9 mouse cellular contexts compared by ENCODE assay signal in genomic region chr17:47989951-47990378, GRCm38 (mm10). TPM values are rescaled to one million over a fixed set of nuclear protein-coding genes. Genes with fewer than 3 reads are reported as not detected.
A peak's percentile ranks its signal among the peaks of the same experiment; 100 is the strongest.
DNase-seq lines count a peak whose midpoint lies in the region; ATAC-seq lines count a peak whose summit lies in the region.
"Had no signal": no experiment of that assay in that cellular context is flagged by ENCODE, and none has a peak within 500 bp of the region (broad histone marks: within the 10 kb centered on the region; RNA-seq: fewer than 3 reads in every experiment).

No protein-coding gene starts in this region.

- WGBS in heart, embryonic 11.5 days (ENCODE audit: insufficient replicate concordance), result 9% methylated on average over 8 of the region's 8 CpGs
- WGBS in intestine, embryonic 14.5 days, result 14% methylated on average over 8 of the region's 8 CpGs
- 6% methylated on average over 8 of the region's 8 CpGs for WGBS in midbrain, embryonic 11.5 days

- peaks cover 15% of the 10 kb centered on the region for H3K4me1 ChIP-seq in heart, embryonic 11.5 days (ENCODE audit: control insufficient read depth, insufficient read depth, low read length)
- H3K4me1 ChIP-seq in intestine, embryonic 14.5 days (replicated peaks; ENCODE audit: control insufficient read depth, insufficient read depth, low read length), result peaks cover 27% of the 10 kb centered on the region
- H3K4me1 ChIP-seq in midbrain, embryonic 11.5 days (ENCODE audit: control insufficient read depth, insufficient read depth, low read length), result peaks cover 16% of the 10 kb centered on the region

- DNase-seq in heart, adult 11 months, result no peak
- DNase-seq in embryo, embryonic 10.5 days (ENCODE audit: low spot score), result peak; percentile 92
- no peak for DNase-seq in intestine, embryonic 14.5 days (ENCODE audit: low spot score)
- DNase-seq in midbrain, embryonic 11.5 days (ENCODE audit: low spot score, missing footprints), result peak; percentile 94
- no peak for DNase-seq in testis, postnatal 14 days (ENCODE audit: low spot score)
- no peak for DNase-seq in left cerebral cortex, adult 9 months (ENCODE audit: low spot score in 2 of 2)
- DNase-seq in adrenal gland, postnatal 10 days, result no peak

- H3K4me3 ChIP-seq in heart, embryonic 11.5 days (ENCODE audit: low read depth, low read length), result no peak overlapping the region
- no peak overlapping the region for H3K4me3 ChIP-seq in intestine, embryonic 14.5 days (ENCODE audit: low read depth, low read length)
- no peak overlapping the region for H3K4me3 ChIP-seq in midbrain, embryonic 11.5 days (ENCODE audit: low read depth, low read length)

- no peak overlapping the region for H3K9ac ChIP-seq in heart, embryonic 11.5 days (ENCODE audit: low read depth, low read length)
- H3K9ac ChIP-seq in intestine, embryonic 14.5 days (ENCODE audit: low read length), result no peak overlapping the region
- H3K9ac ChIP-seq in midbrain, embryonic 11.5 days (ENCODE audit: low read length), result peak overlapping the region; percentile 28; the same call in 1 of the 2 replicates

- no peak for ATAC-seq in heart, embryonic 11.5 days (replicated peaks; ENCODE audit: insufficient number of reproducible peaks, low FRiP score, low TSS enrichment)
- ATAC-seq in intestine, embryonic 14.5 days (replicated peaks; ENCODE audit: low FRiP score, low TSS enrichment, low read depth), result peak; percentile 81
- peak; percentile 87 for ATAC-seq in midbrain, embryonic 11.5 days (ENCODE audit: low FRiP score)

- H3K36me3 ChIP-seq in heart, embryonic 11.5 days (ENCODE audit: control insufficient read depth, insufficient read depth, low read length), result no peaks in the 10 kb centered on the region
- no peaks in the 10 kb centered on the region for H3K36me3 ChIP-seq in intestine, embryonic 14.5 days (ENCODE audit: control insufficient read depth, insufficient read depth, low read length)
- no peaks in the 10 kb centered on the region for H3K36me3 ChIP-seq in midbrain, embryonic 11.5 days (ENCODE audit: control insufficient read depth, insufficient read depth, low read length)

- peak overlapping the region; percentile 41; the same call in 1 of the 2 replicates for H3K27ac ChIP-seq in heart, embryonic 11.5 days (ENCODE audit: low read depth, low read length)
- peak overlapping the region; percentile 67 for H3K27ac ChIP-seq in intestine, embryonic 14.5 days (ENCODE audit: low read depth)
- H3K27ac ChIP-seq in midbrain, embryonic 11.5 days (ENCODE audit: low read depth, low read length), result peak overlapping the region; percentile 63
- H3K27ac ChIP-seq: macrophage had no signal

- H3K4me2 ChIP-seq in heart, embryonic 11.5 days, result no peak overlapping the region
- no peak overlapping the region for H3K4me2 ChIP-seq in intestine, embryonic 14.5 days (ENCODE audit: low read length)
- no peak overlapping the region for H3K4me2 ChIP-seq in midbrain, embryonic 11.5 days

- no peaks in the 10 kb centered on the region for H3K27me3 ChIP-seq in heart, embryonic 11.5 days (ENCODE audit: control insufficient read depth, insufficient read depth, low read length)
- H3K27me3 ChIP-seq in intestine, embryonic 14.5 days (replicated peaks; ENCODE audit: control insufficient read depth, insufficient read depth, low read length), result no peaks in the 10 kb centered on the region
- no peaks in the 10 kb centered on the region for H3K27me3 ChIP-seq in midbrain, embryonic 11.5 days (ENCODE audit: control insufficient read depth, insufficient read depth, low read length)

- H3K9me3 ChIP-seq in heart, embryonic 11.5 days (replicated peaks; ENCODE audit: control insufficient read depth, low read length), result no peaks in the 10 kb centered on the region
- H3K9me3 ChIP-seq in intestine, embryonic 14.5 days (ENCODE audit: control insufficient read depth, low read length), result no peaks in the 10 kb centered on the region
- H3K9me3 ChIP-seq in midbrain, embryonic 11.5 days (ENCODE audit: control insufficient read depth, low read length), result no peaks in the 10 kb centered on the region

RNA-seq across cellular contexts. Expression of gene 1700122O11Rik, which starts 48.1 kb away (rescaled TPM):
- polyA plus RNA-seq in heart, embryonic 11.5 days (2014; fragmentation: Nextera tagmentation; extraction: Ambion mirVana), result not detected in 2 replicates
- polyA plus RNA-seq in intestine, embryonic 14.5 days (2014; fragmentation: Nextera tagmentation; extraction: Ambion mirVana), result not detected in 2 replicates
- not detected in 2 replicates for polyA plus RNA-seq in midbrain, embryonic 11.5 days (2014; fragmentation: Nextera tagmentation; extraction: Ambion mirVana)
- total RNA-seq in adrenal gland, postnatal 10 days (2021), result not detected
- polyA plus RNA-seq: macrophage had no signal

Comparison
In these comparisons a context has a peak if more than half of its experiments do, and no peak if none do; other contexts are left out.
1. DNase-seq: peak in embryo, embryonic 10.5 days (single experiment) and midbrain, embryonic 11.5 days (single experiment); none in heart, adult 11 months (single experiment), intestine, embryonic 14.5 days (single experiment), testis, postnatal 14 days (single experiment), left cerebral cortex, adult 9 months (0 of 2) and adrenal gland, postnatal 10 days (single experiment).
2. Peak in every context shown above with its lines, with median percentiles within 50 percentile points of each other: H3K27ac ChIP-seq.